Mouse (Mus musculus) forebrain, postnatal 0 days (tissue): Measurements from ENCODE around the gene Ckmt1. TPM values are rescaled to one million over a fixed set of nuclear protein-coding genes. Genes with fewer than 3 reads are reported as not detected.
"Not testable (repeated sequence)": the region's sequence is repeated elsewhere in the genome, so short reads cannot be mapped to it uniquely, and the experiment has no call there.

Experiments
- ATAC-seq: fragments of 200-750 bp; cut with Nextera tagmentation; 2 replicates; pipeline ENCODE4 v1.8.0; 2017; ENCODE audit warnings: mild to moderate bottlenecking, moderate library complexity
- DNase-seq: peaks from one replicate; pipeline ENCODE4 v3.0.0-alpha.2; 2015
- H3K27ac ChIP-seq: fragments of 300-500 bp; sonication (generic); 2 replicates; pipeline ENCODE4 v1.5.1; 2014; ENCODE audit warnings: low read depth, mild to moderate bottlenecking, antibody characterized with exemption, low read length, moderate library complexity, mixed read lengths
- H3K27me3 ChIP-seq: fragments of 300-500 bp; sonication (generic); 2 replicates; pipeline ENCODE4 v1.6.1; 2014; ENCODE audit warnings: mild to moderate bottlenecking, low read length, mixed read lengths; ENCODE audit not compliant: insufficient read depth
- H3K36me3 ChIP-seq: fragments of 300-500 bp; sonication (generic); 2 replicates; pipeline ENCODE4 v1.6.1; 2014; ENCODE audit warnings: mild to moderate bottlenecking, moderate library complexity; ENCODE audit not compliant: insufficient read depth
- H3K4me1 ChIP-seq: fragments of 300-500 bp; sonication (generic); 2 replicates; pipeline ENCODE4 v1.6.1; 2014; ENCODE audit warnings: antibody characterized with exemption; ENCODE audit not compliant: insufficient read depth
- H3K4me2 ChIP-seq: fragments of 300-500 bp; sonication (generic); 2 replicates; pipeline ENCODE4 v1.6.1; 2014; ENCODE audit warnings: low read depth, mild to moderate bottlenecking, moderate library complexity
- H3K4me3 ChIP-seq: fragments of 300-500 bp; sonication (generic); 2 replicates; pipeline ENCODE4 v1.5.1; 2014; ENCODE audit warnings: low read depth, low read length, mixed read lengths
- H3K9ac ChIP-seq: fragments of 300-500 bp; sonication (generic); 2 replicates; pipeline ENCODE4 v1.6.1; 2014; ENCODE audit warnings: mild to moderate bottlenecking
- H3K9me3 ChIP-seq: fragments of 300-500 bp; sonication (generic); 2 replicates; pipeline ENCODE4 v1.6.1; 2016; ENCODE audit warnings: low read length
- CTCF ChIP-seq: sonication (generic); IDR thresholded peaks from 2 replicates; pipeline ENCODE4 v1.5.1; 2016; ENCODE audit warnings: antibody characterized with exemption, control low read depth, low read depth
- WGBS: fragments of 180-500 bp; shearing (Covaris S2); extraction: QIAGEN DNeasy Blood & Tissue Kit; methylation state at CpG from one replicate; pipeline ENCODE4 v1.1.7; 2014; 5-methylcytosine and 5-hydroxymethylcytosine counted together
- polyA plus RNA-seq: library from polyadenylated mRNA; unstranded; fragments of >200 nt; fragmentation: Nextera tagmentation; extraction: Ambion mirVana; gene quantifications from 2 replicates; pipeline ENCODE4 v1.2.1, GENCODE M21; 2015
- total RNA-seq: library from RNA; depleted of rRNA; stranded (reverse); fragments of >200 nt; gene quantifications from 2 replicates; pipeline ENCODE4 v1.2.3, GENCODE M21; 2014

The Ckmt1 gene
- total and polyA plus RNA-seq, 2 experiments from 2014 or later = 77.4 to 80.6 TPM

- no peak overlapping the region for H3K27ac ChIP-seq
- no peaks in the 10 kb centered on the region for H3K36me3 ChIP-seq
- no peak overlapping the region for H3K9ac ChIP-seq
- H3K9me3 ChIP-seq = no peaks in the 10 kb centered on the region
- no peak overlapping the region for H3K4me2 ChIP-seq
- no peak overlapping the region for H3K4me3 ChIP-seq
- TF ChIP-seq CTCF = no peak
- peak; percentile 47 for DNase-seq
- H3K4me1 ChIP-seq = no peaks in the 10 kb centered on the region
- no peaks in the 10 kb centered on the region for H3K27me3 ChIP-seq
- ATAC-seq = no peak
- 54% methylated on average over 2 of the region's 2 CpGs for WGBS
These were observed 11.3 kb downstream of the Ckmt1 start for GRCm38 (mm10) chr2:121368831-121369230.

GRCm38 (mm10) chr2:121370921-121371320 lies 13.4 kb downstream of the Ckmt1 start:
- Histone ChIP-seq H3K9ac (no peak overlapping the region), H3K27me3 (no peaks in the 10 kb centered on the region), H3K36me3 (no peaks in the 10 kb centered on the region), H3K4me1 (no peaks in the 10 kb centered on the region), H3K4me3 (no peak overlapping the region), H3K9me3 (no peaks in the 10 kb centered on the region), H3K27ac (no peak overlapping the region), H3K4me2 (no peak overlapping the region)
- DNase-seq (no peak), ATAC-seq (no peak)
- no peak for TF ChIP-seq CTCF
- WGBS = 85% methylated on average over 5 of the region's 5 CpGs

- Histone ChIP-seq H3K4me1 (no peaks in the 10 kb centered on the region), H3K27ac (no peak overlapping the region), H3K4me3 (no peak overlapping the region), H3K9ac (no peak overlapping the region), H3K9me3 (no peaks in the 10 kb centered on the region), H3K4me2 (no peak overlapping the region), H3K36me3 (no peaks in the 10 kb centered on the region), H3K27me3 (no peaks in the 10 kb centered on the region)
- ATAC-seq (no peak), DNase-seq (no peak)
- TF ChIP-seq CTCF = no peak
- 73% methylated on average over 3 of the region's 3 CpGs for WGBS
These were observed 14.8 kb downstream of the Ckmt1 start for GRCm38 (mm10) chr2:121372266-121372665.

- DNase-seq (no peak), ATAC-seq (no peak)
- Histone ChIP-seq H3K4me2 (no peak overlapping the region), H3K27me3 (no peaks in the 10 kb centered on the region), H3K4me3 (no peak overlapping the region), H3K27ac (no peak overlapping the region), H3K9me3 (no peaks in the 10 kb centered on the region), H3K36me3 (no peaks in the 10 kb centered on the region), H3K4me1 (no peaks in the 10 kb centered on the region), H3K9ac (no peak overlapping the region)
- TF ChIP-seq CTCF = no peak
- WGBS = 53% methylated on average over 2 of the region's 2 CpGs
These were observed 17.3 kb downstream of the Ckmt1 start for GRCm38 (mm10) chr2:121374766-121375165.

- not testable (repeated sequence) for H3K9me3 ChIP-seq, H3K36me3 ChIP-seq, ATAC-seq, DNase-seq, H3K9ac ChIP-seq, H3K4me1 ChIP-seq, H3K27ac ChIP-seq, H3K4me3 ChIP-seq, H3K27me3 ChIP-seq, H3K4me2 ChIP-seq
- 94% methylated on average over 15 of the region's 17 CpGs for WGBS
These were observed 29.6 kb downstream of the Ckmt1 start, which contains the start of gene Strc for GRCm38 (mm10) chr2:121386961-121387575. Strc (minus strand) TSS chr2:121387168.

GRCm38 (mm10) chr2:121396624-121397023 lies 39.1 kb downstream of the Ckmt1 start:
- H3K36me3 ChIP-seq = peaks cover 4% of the 10 kb centered on the region; the same call in 1 of the 2 replicates
- peak; percentile 86 for TF ChIP-seq CTCF
- 13% methylated on average over 8 of the region's 8 CpGs for WGBS
- DNase-seq (peak; percentile 90), ATAC-seq (peak; percentile 68)
- H3K9ac ChIP-seq = no peak overlapping the region
- no peak overlapping the region for H3K4me2 ChIP-seq
- no peak overlapping the region for H3K4me3 ChIP-seq
- no peaks in the 10 kb centered on the region for H3K9me3 ChIP-seq
- no peak overlapping the region for H3K27ac ChIP-seq
- H3K27me3 ChIP-seq = no peaks in the 10 kb centered on the region
- H3K4me1 ChIP-seq = no peaks in the 10 kb centered on the region

GRCm38 (mm10) chr2:121403296-121403695 lies 45.8 kb downstream of the Ckmt1 start:
- Histone ChIP-seq H3K4me2 (no peak overlapping the region), H3K27me3 (no peaks in the 10 kb centered on the region), H3K27ac (no peak overlapping the region), H3K9me3 (no peaks in the 10 kb centered on the region), H3K4me3 (no peak overlapping the region), H3K36me3 (no peaks in the 10 kb centered on the region), H3K9ac (no peak overlapping the region), H3K4me1 (no peaks in the 10 kb centered on the region)
- no peak for DNase-seq
- TF ChIP-seq CTCF = no peak
- ATAC-seq = no peak
